Mouse (Mus musculus) heart, embryonic 11.5 days (tissue): Measurements from ENCODE around the gene Ascl4. TPM values are rescaled to one million over a fixed set of nuclear protein-coding genes. Genes with fewer than 3 reads are reported as not detected.

Source experiments
- ATAC-seq: fragments of 200-750 bp; cut with Nextera tagmentation; replicated peaks from 2 replicates; pipeline ENCODE4 v1.8.0; 2017; ENCODE audit warnings: moderate library complexity; ENCODE audit not compliant: insufficient number of reproducible peaks, low FRiP score, low TSS enrichment
- H3K27ac ChIP-seq: fragments of 300-500 bp; sonication (generic); 2 replicates; pipeline ENCODE4 v1.5.1; 2014; ENCODE audit warnings: mild to moderate bottlenecking, low read depth, low read length
- H3K27me3 ChIP-seq: fragments of 300-500 bp; sonication (generic); 2 replicates; pipeline ENCODE4 v1.6.1; 2014; ENCODE audit warnings: mild to moderate bottlenecking, low read length, mixed read lengths; ENCODE audit not compliant: control insufficient read depth, insufficient read depth
- H3K36me3 ChIP-seq: fragments of 300-500 bp; sonication (generic); 2 replicates; pipeline ENCODE4 v1.6.1; 2014; ENCODE audit warnings: mild to moderate bottlenecking, low read length, moderate library complexity, mixed read lengths; ENCODE audit not compliant: control insufficient read depth, insufficient read depth
- H3K4me1 ChIP-seq: fragments of 300-500 bp; sonication (generic); 2 replicates; pipeline ENCODE4 v1.6.1; 2014; ENCODE audit warnings: low read length; ENCODE audit not compliant: control insufficient read depth, insufficient read depth
- H3K4me2 ChIP-seq: fragments of 300-500 bp; sonication (generic); 2 replicates; pipeline ENCODE4 v1.6.1; 2014; ENCODE audit warnings: mild to moderate bottlenecking, moderate library complexity
- H3K4me3 ChIP-seq: fragments of 300-500 bp; sonication (generic); 2 replicates; pipeline ENCODE4 v1.5.1; 2014; ENCODE audit warnings: low read depth, low read length
- H3K9ac ChIP-seq: fragments of 300-500 bp; sonication (generic); 2 replicates; pipeline ENCODE4 v1.6.1; 2014; ENCODE audit warnings: mild to moderate bottlenecking, low read depth, low read length, moderate library complexity
- H3K9me3 ChIP-seq: fragments of 300-500 bp; sonication (generic); replicated peaks from 2 replicates; pipeline ENCODE4 v1.6.1; 2016; ENCODE audit warnings: low read length; ENCODE audit not compliant: control insufficient read depth
- WGBS: fragments of 180-500 bp; shearing (Covaris S2); extraction: QIAGEN DNeasy Blood & Tissue Kit; methylation state at CpG from one replicate; pipeline ENCODE4 v1.1.7; 2014; ENCODE audit not compliant: insufficient replicate concordance; 5-methylcytosine and 5-hydroxymethylcytosine counted together
- polyA plus RNA-seq: library from polyadenylated mRNA; unstranded; fragments of >200 nt; fragmentation: Nextera tagmentation; extraction: Ambion mirVana; gene quantifications from 2 replicates; pipeline ENCODE4 v1.2.1, GENCODE M21; 2014

The Ascl4 gene
- polyA plus RNA-seq, 1 experiment from 2014 or later = not detected

DNA sequence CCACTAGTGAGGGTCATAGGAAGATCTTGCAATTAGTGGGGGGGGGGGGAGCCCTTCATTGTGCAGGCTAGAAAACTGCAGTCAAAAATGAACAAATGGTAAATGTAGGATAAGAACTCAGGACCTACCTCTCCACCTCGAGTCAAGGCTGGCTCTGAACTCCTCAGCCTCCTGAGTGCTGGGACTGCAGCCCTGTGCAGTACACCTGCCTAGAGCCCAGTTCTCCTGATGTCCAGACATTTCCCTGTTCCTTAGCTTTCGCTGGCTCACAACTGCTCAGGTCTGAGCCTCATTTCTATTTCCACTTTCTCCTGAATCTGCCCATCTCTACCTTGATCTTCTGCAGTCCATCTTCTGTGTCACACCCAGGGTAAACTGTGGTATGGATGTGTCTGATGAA lies 39.0 kb downstream of the Ascl4 start:
- H3K4me1 ChIP-seq = no peaks in the 10 kb centered on the region
- H3K4me2 ChIP-seq = no peak overlapping the region
- no peak for ATAC-seq
- no peak overlapping the region for H3K27ac ChIP-seq
- H3K4me3 ChIP-seq = no peak overlapping the region
- no peaks in the 10 kb centered on the region for H3K36me3 ChIP-seq
- no peaks in the 10 kb centered on the region for H3K9me3 ChIP-seq
- H3K27me3 ChIP-seq = no peaks in the 10 kb centered on the region
- WGBS = 54% methylated on average over 2 of the region's 2 CpGs
- H3K9ac ChIP-seq = no peak overlapping the region

DNA sequence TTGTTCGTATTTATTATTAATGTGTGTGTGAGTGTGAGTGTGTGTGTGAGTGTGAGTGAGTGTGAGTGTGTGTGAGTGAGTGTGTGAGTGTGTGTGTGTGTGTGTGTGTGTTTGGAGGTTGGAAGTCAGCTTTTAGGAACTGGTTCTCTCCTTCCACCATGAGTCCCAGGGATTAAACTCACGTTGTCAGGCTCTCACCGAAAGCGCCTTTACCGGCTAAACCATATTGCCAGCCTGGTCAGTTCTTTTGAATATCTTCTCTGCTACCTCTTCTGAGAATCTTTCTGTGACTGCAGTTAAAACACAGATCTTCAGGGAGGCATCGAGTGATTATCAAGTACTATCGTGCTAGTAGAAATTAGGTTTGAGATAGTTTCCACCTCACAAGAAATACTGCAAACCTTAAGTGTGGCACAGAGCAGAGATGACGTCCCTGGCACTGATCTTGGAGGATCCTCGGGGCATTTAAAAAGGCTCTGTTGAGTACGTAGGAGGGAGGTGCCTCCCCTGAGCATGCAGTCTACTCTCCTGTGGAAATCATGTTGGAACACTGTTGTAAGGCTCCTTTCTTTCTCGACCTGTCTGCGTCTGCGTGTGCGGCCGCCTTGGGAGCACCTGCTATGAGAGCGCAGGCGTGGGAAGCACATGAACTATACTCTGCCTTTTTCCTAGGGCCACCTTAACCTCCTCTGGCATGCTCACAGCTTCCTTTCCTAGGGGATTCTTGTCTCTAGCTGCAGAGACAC lies 40.1 kb downstream of the Ascl4 start:
- H3K4me1 ChIP-seq = no peaks in the 10 kb centered on the region
- H3K4me2 ChIP-seq = no peak overlapping the region
- H3K27ac ChIP-seq = no peak overlapping the region
- no peak for ATAC-seq
- H3K9me3 ChIP-seq = no peaks in the 10 kb centered on the region
- WGBS = 62% methylated on average over 17 of the region's 17 CpGs
- H3K9ac ChIP-seq = no peak overlapping the region
- H3K36me3 ChIP-seq = no peaks in the 10 kb centered on the region
- H3K27me3 ChIP-seq = no peaks in the 10 kb centered on the region
- H3K4me3 ChIP-seq = no peak overlapping the region

DNA sequence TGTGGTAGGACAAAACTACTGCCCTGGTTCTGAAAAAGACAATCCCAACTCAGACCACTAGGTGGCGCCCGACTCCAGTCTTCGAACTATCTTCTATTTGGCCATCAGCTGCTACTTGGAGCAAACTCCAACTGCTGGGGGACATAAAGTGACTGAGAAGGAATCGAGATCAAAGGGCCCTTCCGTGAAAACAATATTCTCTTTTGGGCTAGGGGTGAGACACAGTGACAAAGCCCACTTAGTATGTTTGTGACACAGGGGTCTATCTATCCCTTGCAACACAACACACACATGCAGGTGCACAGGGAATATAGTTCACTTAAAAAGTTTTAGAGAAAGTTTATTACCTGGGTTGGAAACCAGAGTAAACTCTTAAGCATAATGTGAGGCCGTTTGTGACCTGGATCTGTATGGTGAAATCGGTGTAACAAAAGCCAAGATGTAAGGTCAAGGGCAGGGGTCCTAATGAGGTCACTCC lies 40.7 kb downstream of the Ascl4 start:
- no peak for ATAC-seq

DNA sequence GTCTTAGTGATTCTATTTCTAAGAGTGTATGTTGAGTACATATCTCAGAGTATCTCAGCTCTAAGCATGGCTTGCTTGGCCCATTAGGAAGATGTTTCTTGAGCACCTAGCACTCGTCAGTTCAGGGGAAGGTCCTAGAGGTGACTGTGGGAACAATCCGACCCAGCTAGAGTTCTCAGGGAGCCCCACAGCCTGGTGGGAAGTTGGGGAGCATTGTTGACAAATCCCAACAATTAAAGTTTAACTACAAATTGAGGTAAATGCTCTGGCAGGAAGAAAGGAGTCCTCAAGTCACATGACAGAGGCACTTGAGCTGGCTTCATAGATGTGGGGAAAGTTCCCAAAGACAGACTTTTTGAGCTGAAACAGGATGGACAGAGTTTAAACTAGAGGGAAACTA lies 41.2 kb downstream of the Ascl4 start:
- WGBS = 41% methylated on average over 2 of the region's 2 CpGs
- no peaks in the 10 kb centered on the region for H3K9me3 ChIP-seq

More for the DNA sequence above, 40.7 kb downstream of the Ascl4 start:
- Histone ChIP-seq H3K36me3 (no peaks in the 10 kb centered on the region), H3K27ac (no peak overlapping the region), H3K4me1 (no peaks in the 10 kb centered on the region), H3K4me3 (no peak overlapping the region), H3K4me2 (no peak overlapping the region), H3K27me3 (no peaks in the 10 kb centered on the region), H3K9me3 (no peaks in the 10 kb centered on the region), H3K9ac (no peak overlapping the region)
- 13% methylated on average over 7 of the region's 7 CpGs for WGBS

DNA sequence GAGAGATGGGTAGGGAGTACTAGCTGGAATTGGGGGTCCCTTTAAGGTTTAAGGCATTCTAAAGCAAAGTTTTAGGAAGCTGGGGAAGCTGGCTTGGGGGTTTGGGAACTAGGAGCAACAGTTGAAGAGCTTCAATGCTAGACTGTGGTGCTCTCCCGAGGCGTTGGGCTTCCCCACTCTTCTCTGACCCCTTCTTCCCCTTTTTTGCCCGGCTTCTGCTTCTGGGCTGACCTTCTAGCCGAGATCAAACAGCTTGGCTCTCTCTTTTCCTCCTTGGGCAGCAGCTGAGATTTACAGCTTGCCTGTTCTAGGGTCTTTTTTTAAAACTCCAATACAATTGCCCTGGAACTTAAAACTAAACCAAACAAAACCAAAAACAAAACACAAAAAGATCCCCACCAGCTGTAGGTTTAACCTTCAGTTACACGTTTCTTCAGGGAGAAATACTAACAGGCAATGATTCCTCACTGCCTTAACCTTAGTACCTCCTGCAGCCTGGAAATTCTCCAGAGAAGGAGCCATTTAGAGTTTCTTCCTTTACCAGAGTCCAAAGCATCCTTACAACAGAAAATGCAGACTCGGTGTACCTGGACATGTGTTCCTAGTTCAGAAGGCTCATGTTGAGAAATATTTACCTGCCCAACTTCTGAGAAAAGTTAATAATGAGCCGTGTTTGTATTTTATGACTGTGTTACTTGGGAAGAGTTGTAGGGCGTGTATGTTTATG lies 42.6 kb downstream of the Ascl4 start:
- Histone ChIP-seq H3K4me3 (no peak overlapping the region), H3K4me1 (no peaks in the 10 kb centered on the region), H3K36me3 (no peaks in the 10 kb centered on the region), H3K27me3 (no peaks in the 10 kb centered on the region), H3K4me2 (no peak overlapping the region), H3K9ac (no peak overlapping the region), H3K27ac (no peak overlapping the region), H3K9me3 (0 out of 2 replicates have a peak, but pooled peaks cover 3% of the 10 kb centered on the region)
- 55% methylated on average over 8 of the region's 8 CpGs for WGBS
- no peak for ATAC-seq

More for the DNA sequence above, 41.2 kb downstream of the Ascl4 start:
- Histone ChIP-seq H3K4me2 (no peak overlapping the region), H3K4me3 (no peak overlapping the region), H3K9ac (no peak overlapping the region), H3K27me3 (no peaks in the 10 kb centered on the region), H3K36me3 (no peaks in the 10 kb centered on the region), H3K4me1 (no peaks in the 10 kb centered on the region), H3K27ac (no peak overlapping the region)
- ATAC-seq = no peak

DNA sequence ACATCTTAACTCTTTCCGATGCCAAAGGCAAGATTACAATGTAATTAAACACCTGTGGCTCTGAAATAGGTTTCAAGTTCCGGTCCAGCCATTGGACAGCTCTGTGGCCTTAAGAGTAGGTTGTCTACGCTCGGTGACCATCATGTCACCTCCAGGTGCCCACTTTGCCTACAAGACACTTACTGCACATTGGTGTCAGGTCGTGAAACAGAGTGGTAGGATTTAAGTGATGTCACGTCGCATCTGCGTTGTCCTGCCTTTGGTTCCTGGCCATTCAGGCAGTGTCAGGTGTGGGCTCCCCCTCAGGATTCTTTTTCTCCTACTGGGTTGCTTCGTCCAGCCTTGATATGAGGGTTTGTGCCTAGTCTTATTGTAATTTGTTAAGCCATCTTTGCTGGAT lies 44.3 kb downstream of the Ascl4 start:
- Histone ChIP-seq H3K4me2 (no peak overlapping the region), H3K9ac (no peak overlapping the region), H3K9me3 (0 out of 2 replicates have a peak, but pooled peaks cover 3% of the 10 kb centered on the region), H3K36me3 (no peaks in the 10 kb centered on the region), H3K27me3 (no peaks in the 10 kb centered on the region), H3K4me3 (no peak overlapping the region), H3K4me1 (no peaks in the 10 kb centered on the region), H3K27ac (no peak overlapping the region)
- ATAC-seq = no peak
- 81% methylated on average over 9 of the region's 9 CpGs for WGBS

DNA sequence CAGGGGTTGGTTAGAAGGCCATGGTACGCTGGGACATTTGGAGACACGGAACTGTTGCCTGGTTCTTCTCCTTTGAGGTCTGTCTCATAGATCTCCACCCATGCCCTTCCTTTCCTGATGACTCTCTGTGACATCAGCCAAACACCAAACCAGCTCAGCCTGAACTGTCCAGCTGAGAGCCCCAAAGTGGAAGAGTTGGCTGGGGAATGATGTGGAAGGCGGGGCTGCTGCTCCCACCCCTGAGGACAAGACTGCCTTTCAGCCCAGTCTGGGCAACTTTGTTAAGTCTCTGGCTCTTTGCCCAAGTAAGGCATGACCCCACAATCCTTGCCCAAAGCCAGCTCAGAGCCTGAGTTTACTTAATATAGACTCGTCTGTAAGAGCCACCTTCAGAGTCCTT lies 45.4 kb downstream of the Ascl4 start:
- Histone ChIP-seq H3K27me3 (no peaks in the 10 kb centered on the region), H3K4me1 (no peaks in the 10 kb centered on the region), H3K9ac (no peak overlapping the region), H3K4me3 (no peak overlapping the region), H3K36me3 (no peaks in the 10 kb centered on the region), H3K27ac (no peak overlapping the region), H3K4me2 (no peak overlapping the region), H3K9me3 (0 out of 2 replicates have a peak, but pooled peaks cover 3% of the 10 kb centered on the region)
- 63% methylated on average over 4 of the region's 4 CpGs for WGBS
- ATAC-seq = no peak

DNA sequence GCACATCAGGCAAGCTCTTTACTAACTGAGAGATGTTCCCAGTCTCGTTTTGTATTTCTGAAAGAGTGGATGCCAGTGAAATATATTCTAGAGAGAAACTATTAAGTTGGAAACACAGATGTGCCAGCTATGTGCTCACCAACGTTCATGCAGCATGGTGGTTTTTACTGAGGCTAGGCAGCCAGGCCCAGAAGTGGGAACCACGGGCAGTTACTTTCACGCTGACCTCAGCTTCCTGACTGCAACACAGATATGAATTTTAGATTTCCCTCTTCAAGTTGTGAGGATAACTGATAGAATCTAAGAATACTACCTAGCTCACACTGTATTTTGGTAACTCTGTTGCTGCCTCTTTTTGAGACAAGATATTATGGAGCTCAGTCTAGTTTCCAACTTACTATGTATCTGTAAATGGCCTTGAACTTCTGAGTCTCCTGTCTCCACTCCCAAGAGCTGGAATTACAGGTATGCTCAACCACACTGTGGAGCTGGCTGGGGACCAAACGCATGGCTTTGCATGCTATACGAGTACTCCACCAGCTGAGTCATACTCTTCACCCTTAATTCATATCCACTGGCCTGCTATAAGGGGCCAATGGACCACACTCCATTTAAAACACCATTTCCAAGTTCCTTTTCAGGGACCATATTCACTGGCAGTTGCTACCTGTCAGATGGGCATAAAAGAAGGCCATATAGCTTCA lies 62.1 kb downstream of the Ascl4 start:
- Histone ChIP-seq H3K4me3 (no peak overlapping the region), H3K36me3 (no peaks in the 10 kb centered on the region), H3K27ac (no peak overlapping the region), H3K4me1 (no peaks in the 10 kb centered on the region), H3K9me3 (no peaks in the 10 kb centered on the region), H3K4me2 (no peak overlapping the region), H3K9ac (no peak overlapping the region), H3K27me3 (no peaks in the 10 kb centered on the region)
- no peak for ATAC-seq
- 66% methylated on average over 6 of the region's 6 CpGs for WGBS
